13 mouse cellular contexts compared by ENCODE assay signal in genomic region chr4:155746036-155746548, GRCm38 (mm10). TPM values are rescaled to one million over a fixed set of nuclear protein-coding genes. Genes with fewer than 3 reads are reported as not detected.
"Had no signal": no experiment of that assay in that cellular context is flagged by ENCODE, and none has a peak within 500 bp of the region (broad histone marks: within the 10 kb centered on the region; RNA-seq: fewer than 3 reads in every experiment).

No protein-coding gene starts in this region.

- H3K4me3 ChIP-seq: layer of hippocampus, adult 2 months; limb, embryonic 13.5 days; liver, embryonic 15.5 days; megakaryocyte, embryonic 14.5 days; midbrain, embryonic 12.5 days; stomach, embryonic 15.5 days had no signal

- H3K4me1 ChIP-seq: limb, embryonic 13.5 days; liver, embryonic 15.5 days; midbrain, embryonic 12.5 days; stomach, embryonic 15.5 days had no signal

- DNase-seq: kidney, postnatal 36 days; left cerebral cortex, postnatal 4 days; lung, embryonic 14.5 days; lung, postnatal 10 days; right cerebral cortex, postnatal 14 days; thymus, postnatal 36 days had no signal

RNA-seq across cellular contexts. Expression of gene Tmem88b, which starts 39.6 kb away (rescaled TPM):
- polyA plus RNA-seq: macrophage had no signal
